Mouse (Mus musculus) embryonic fibroblast, embryonic 13.5 days (primary cell): ENCODE measurements at regions not wholly inside any gene's neighbourhood (a gene's known extent, or its start where the extent isn't known, plus 50 kb on each side); places are given as distances from the start of the nearest gene placed in this dataset.

Experiments used
- CTCF ChIP-seq: IDR thresholded peaks from 2 replicates; pipeline ENCODE4 v1.5.1; 2011; ENCODE audit warnings: mild to moderate bottlenecking, control low read depth, low read length, moderate library complexity, borderline replicate concordance; ENCODE audit not compliant: insufficient read depth
- POLR2A ChIP-seq: IDR thresholded peaks from 2 replicates; pipeline ENCODE4 v1.6.1; 2011; ENCODE audit warnings: low read depth, mild to moderate bottlenecking, control low read depth, low read length, moderate library complexity

- TF ChIP-seq CTCF (no peak), POLR2A (no peak)
Observed at GRCm38 (mm10) chr15:22351502-22351901, 197.3 kb upstream of the Cdh18 start.
